In the genomic region with DNA sequence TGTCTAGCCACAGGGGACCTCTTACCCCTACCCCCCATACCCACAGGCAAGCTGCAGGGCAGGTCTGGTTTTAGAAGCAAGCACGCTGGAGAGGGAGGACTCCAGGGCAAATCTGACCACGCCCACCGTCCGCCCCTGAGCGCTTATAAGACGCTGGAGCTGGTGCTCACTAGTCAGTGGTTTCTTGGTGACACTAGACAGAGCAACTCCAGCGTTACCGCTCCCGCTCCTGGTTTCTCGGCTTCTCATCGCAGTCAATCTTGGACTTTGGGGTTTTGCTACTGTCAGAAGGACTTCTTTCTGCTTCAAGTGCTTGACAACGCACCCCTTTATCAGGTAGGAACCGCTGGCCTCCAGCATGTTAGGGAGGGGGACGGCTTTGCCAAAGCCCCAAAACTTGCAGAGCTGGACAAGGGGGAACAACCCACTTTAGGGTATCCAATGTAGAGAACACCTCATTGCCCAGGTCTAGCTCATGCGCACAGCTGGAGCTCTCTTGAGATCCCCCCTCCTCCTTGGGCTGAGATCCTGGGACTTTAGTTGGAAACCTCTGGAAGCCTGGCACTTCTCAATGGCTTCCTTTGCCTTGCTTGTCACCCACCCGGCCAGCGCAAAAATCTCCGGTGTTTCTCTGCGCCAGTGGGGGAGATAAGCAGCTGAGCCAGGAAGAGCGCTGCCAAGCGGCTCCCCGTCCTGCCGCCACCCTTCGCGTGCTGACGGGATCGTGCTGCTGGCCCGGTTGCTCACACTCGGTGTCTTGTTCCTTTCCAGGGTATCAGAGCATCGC, we compare ENCODE assay signal across 8 mouse cellular contexts. TPM values are rescaled to one million over a fixed set of nuclear protein-coding genes. Genes with fewer than 3 reads are reported as not detected.
DNase-seq lines count a peak whose midpoint lies in the region; ATAC-seq and TF ChIP-seq lines count a peak whose summit lies in the region.

A gene (plus strand): TSS at position 176 of the 787 bp plus-strand sequence.

- H3K36me3 ChIP-seq in forebrain, embryonic 11.5 days (ENCODE audit: control insufficient read depth, insufficient read depth, low read length), result no peaks in the 10 kb centered on the region

- peak within 1 kb of the TSS; percentile 69 for H3K4me2 ChIP-seq in forebrain, embryonic 11.5 days (ENCODE audit: low read depth, low read length, severe bottlenecking)

- peaks cover 14% of the 10 kb centered on the region for H3K4me1 ChIP-seq in bone marrow macrophage, adult 2 months (ENCODE audit: control insufficient read depth, insufficient read depth, low read length)
- H3K4me1 ChIP-seq in forebrain, embryonic 11.5 days (replicated peaks; ENCODE audit: control insufficient read depth, insufficient read depth, low read length), result peaks cover 19% of the 10 kb centered on the region

- H3K27ac ChIP-seq in bone marrow macrophage, adult 2 months (ENCODE audit: insufficient read depth, low read depth, low read length), result no peak within 1 kb of the TSS
- H3K27ac ChIP-seq in forebrain, embryonic 11.5 days (ENCODE audit: low read depth, low read length), result no peak within 1 kb of the TSS

- TF ChIP-seq CTCF in bone marrow macrophage, adult 2 months (IDR thresholded peaks at IDR 0.05; ENCODE audit: low read depth, low read length), result peak; percentile 16; the same call in 1 of the 2 replicates

- WGBS in forebrain, embryonic 11.5 days, result under 1% methylated on average over 30 of the region's 30 CpGs

- peak within 1 kb of the TSS; percentile 58 for H3K4me3 ChIP-seq in bone marrow macrophage, adult 2 months (ENCODE audit: insufficient read depth, low read length)
- peak within 1 kb of the TSS; percentile 35 for H3K4me3 ChIP-seq in forebrain, embryonic 11.5 days (ENCODE audit: low read depth, low read length)

- H3K9ac ChIP-seq in forebrain, embryonic 11.5 days (ENCODE audit: low read length), result peak within 1 kb of the TSS; percentile 49; the same call in 1 of the 2 replicates

- TF ChIP-seq POLR2A in bone marrow macrophage, adult 2 months (IDR thresholded peaks at IDR 0.05; ENCODE audit: borderline replicate concordance, low read depth, low read length), result no peak

- intact Hi-C loops in heart, postnatal 10 days (cut with DNase I), result loop anchor here (1.0 to 2.0 kb wide), 2 partner anchors 13 to 75 kb away; a partner anchor contains a TSS

- 0 out of 2 replicates have a peak, but pooled peaks have one; percentile 43 for ATAC-seq in forebrain, embryonic 11.5 days (replicated peaks; ENCODE audit: low FRiP score)

- peak; percentile 58 for DNase-seq in CD4-positive helper T cell, adult 2 months (ENCODE audit: low read depth, low spot score)
- peak; percentile 84 for DNase-seq in forebrain, embryonic 11.5 days (ENCODE audit: low spot score)
- peak; percentile 88 to 89 for DNase-seq in heart, postnatal 10 days
- peak; percentile 91 to 92 for DNase-seq in kidney, postnatal 25 days
- peak; percentile 92 for DNase-seq in lung, postnatal 10 days
- peak; percentile 74 for DNase-seq in retina, embryonic 14.5 days (ENCODE audit: low spot score)
- peak; percentile 88 to 92 for DNase-seq in urinary bladder, adult 18-20 months (ENCODE audit: low spot score in 2 of 2)

- H3K27me3 ChIP-seq in forebrain, embryonic 11.5 days (ENCODE audit: control insufficient read depth, insufficient read depth, low read length), result peaks cover 57% of the 10 kb centered on the region

- no peaks in the 10 kb centered on the region for H3K9me3 ChIP-seq in forebrain, embryonic 11.5 days (ENCODE audit: control insufficient read depth, low read length)

RNA-seq across cellular contexts. Expression of the gene that starts here (rescaled TPM):
- polyA plus RNA-seq in bone marrow macrophage, adult 2 months (2012; ENCODE audit: insufficient read depth, insufficient read length, missing spikeins), result not detected in 2 replicates
- 5.4 and 5.8 TPM in 2 replicates for polyA plus RNA-seq in forebrain, embryonic 11.5 days (2014; fragmentation: Nextera tagmentation; extraction: Ambion mirVana)
- total RNA-seq in heart, postnatal 10 days (2021), result 10 to 100 TPM; 13.8 to 15.7 TPM
